Mouse (Mus musculus): Measurements from ENCODE around the gene Lrwd1. TPM values are rescaled to one million over a fixed set of nuclear protein-coding genes. Genes with fewer than 3 reads are reported as not detected.
A peak's percentile ranks its signal among the peaks of the same experiment; 100 is the strongest.
"Not testable (repeated sequence)": the region's sequence is repeated elsewhere in the genome, so short reads cannot be mapped to it uniquely, and the experiment has no call there.

Gene Lrwd1
- 10 to 100 TPM; 31.7 to 35.3 TPM for polyA plus RNA-seq (2017; shearing (Covaris generic))

DNA sequence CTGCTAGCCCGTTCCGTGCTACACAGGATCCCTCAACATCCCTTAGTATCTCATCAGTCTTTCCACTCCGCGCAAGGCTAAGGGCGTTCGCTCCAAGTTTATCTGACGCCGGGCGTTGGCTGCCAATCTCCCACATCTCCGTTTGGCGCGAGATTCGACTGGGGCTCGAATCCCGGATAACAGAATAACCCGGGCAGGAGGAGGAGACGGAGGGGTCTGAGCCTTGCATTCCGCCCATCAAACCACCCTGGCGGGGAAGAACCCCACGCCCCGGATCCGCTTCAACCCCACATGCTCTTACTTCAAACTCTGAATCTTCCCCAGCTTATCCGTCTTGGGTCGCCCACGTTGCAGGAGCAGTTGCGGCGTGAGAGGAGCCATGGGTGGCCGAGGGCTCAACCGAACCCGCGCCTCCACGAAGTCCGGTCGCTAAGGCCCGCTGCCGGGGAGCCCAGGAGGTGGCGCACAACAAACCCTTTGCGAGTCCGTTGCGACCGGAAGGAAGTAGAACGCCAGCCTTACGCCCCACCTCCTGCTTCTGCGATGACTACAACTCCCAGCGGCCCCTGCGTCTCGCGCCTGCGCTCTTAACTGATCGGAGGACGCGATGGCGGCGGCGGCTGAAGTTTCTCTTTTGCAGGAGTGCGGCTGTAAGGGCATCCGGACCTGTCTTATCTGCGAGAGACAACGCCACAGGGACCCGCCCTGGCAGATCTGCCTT, at the start of gene Lrwd1, which contains the start of gene Alkbh4:
Gene Lrwd1, minus strand, starts transcription at position 504 of the 721 bp plus-strand sequence.
Gene Alkbh4, plus strand, starts transcription at position 576 of the 721 bp plus-strand sequence.
- peak; percentile 93 for ATAC-seq

DNA sequence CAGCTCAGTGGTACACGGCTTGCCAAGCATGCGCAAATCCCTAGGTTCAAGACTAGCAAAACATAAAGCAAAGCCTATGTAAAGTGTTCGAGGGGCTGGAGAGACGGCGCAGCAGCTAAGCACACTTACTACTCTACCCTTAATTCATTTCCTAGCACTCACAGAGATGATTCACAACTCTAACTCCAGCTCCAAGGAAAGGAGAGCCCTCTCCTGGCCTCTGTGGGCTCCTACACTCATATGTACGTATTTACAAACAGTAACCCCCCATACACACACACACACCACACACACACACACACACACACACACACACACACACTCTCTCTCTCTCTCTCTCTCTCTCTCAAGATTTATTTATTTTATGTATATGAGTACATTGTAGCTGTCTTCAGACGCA, 47.9 kb upstream of the Lrwd1 start:
- ATAC-seq = no peak

DNA sequence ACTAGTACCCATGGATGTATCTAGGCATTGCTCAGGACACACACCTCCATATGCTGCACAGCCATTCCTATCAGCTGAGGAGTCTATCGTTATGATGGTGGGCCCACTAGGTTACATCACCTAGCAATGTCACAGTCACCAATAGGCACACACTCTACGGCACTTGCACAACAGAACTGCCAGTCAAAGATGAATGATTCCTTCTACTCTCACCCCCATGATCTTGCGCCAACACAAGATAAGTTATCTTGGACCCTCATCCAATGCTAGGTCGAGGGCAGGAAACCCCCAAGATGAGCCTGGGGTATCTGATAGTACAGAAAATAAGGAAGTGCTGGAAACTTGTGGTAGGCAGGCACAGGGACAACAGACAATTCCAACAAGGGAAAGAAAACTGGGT, 47.0 kb upstream of the Lrwd1 start:
- ATAC-seq = no peak

DNA sequence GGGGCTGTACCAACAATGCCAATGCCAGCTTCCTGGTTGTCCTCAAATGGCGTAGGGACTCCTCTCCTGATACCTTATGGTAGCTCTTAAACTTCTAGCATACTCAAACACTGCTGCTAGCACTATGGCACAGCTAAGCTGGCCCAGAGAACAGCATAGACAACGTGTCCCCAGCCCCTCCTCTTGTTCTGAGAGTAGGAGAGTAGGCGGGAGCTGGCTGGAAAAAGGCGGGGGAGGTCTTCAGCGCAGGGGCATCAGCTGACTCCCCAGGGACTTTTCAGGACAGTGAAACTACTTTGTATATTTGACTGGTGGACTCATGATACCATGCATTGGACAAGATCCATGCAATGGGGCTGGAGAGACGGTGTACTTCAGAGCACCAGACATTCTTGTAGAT, 46.2 kb upstream of the Lrwd1 start:
- no peak for ATAC-seq

DNA sequence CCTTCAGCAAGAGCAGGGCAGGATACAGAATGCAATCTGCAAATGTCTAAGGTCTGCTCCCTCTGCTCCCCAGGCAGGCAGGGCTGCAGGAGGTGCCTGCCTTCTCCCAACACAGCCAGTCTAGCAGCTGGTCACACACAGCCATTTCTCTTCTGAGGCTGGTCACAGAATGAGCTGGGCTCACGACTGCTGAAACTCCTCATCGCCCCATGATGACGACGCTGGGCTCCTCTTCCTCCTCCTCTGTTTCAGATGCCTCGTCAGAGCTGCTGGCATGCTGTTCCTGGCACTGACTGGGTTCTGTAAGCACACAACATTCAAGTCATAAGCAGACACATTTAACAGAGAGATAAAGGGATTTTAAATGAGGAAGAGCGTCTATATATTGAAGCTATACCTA, 45.3 kb upstream of the Lrwd1 start:
- ATAC-seq = no peak

DNA sequence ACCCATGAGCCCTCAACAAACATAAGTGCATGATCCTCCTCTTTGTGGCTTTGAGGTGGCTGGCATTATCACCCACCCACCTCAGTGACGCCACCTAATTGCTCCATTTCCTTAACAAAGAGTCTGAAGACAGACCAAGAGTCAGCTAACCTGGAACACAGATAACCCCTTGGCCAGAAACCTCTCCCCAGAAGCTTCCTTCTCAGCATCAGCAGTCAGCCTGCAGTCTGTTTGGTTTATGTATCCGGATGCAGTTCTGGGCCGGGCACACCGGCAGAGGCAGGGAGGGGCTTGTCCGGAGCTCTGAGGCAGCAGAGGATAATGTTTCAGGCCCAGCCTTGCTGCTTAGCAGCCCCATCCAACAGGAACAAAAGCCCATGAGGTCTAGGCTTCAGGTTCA, 43.7 kb upstream of the Lrwd1 start:
- no peak for ATAC-seq

DNA sequence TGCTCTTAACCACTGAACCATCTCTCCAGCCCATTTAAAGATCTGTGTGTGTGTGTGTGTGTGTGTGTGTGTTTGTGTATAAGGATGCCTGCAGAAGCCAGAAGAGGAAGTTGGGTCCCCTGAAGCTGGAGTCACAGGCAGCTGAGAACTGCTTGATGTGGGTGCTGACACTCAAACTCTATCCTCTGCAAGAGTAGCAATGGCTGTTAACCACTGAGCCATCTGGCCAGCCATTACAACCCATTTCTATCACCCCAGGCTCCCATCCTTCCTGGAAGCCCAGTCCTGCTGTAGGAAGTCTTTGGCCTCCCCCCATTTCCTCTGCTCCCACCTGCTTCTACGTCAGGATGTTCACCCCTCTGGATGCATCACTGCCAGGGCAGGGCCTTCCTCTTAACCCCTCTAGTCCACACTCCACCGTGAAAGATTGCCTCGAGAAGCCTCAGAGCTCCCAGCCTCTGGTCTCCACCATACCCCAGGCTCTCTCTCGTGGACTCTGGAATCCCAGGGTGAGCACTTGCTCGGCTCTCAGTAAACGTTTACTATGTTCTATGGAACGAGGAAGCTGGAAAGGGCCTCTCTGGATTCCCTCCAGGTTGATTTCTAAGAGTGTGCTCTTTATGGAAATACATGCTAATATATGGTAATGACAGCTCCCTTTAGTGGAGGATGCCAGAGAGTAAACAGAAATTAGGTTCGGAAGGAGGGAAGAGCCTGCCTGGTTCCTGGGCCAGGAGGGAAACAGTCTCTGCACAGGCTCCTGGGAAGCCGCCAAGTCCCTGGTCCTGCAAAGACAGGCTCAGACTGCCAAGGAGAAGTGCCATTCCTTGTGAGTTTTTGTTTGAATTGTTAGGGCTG, 38.0 kb upstream of the Lrwd1 start:
- ATAC-seq = no peak

DNA sequence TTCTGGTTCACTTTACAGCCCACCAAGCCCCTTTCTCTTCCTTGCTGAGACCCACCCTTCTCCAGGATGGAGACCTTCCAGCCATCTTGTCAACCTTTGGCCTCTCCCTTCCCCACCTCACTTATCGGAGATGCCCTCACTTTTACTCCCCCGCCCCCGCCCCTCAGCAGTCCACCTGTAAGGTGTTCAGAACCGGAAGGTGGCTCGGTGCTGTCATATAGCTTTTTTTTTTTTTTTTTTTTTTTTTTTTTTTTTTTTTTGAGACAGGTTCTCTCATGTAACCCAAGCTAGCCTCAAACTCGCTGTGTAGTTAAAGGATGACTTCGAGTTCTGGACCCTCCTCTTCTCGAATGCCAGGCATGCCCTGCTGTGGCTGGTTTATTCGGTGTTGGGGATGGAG, 37.1 kb upstream of the Lrwd1 start:
- no peak for ATAC-seq

DNA sequence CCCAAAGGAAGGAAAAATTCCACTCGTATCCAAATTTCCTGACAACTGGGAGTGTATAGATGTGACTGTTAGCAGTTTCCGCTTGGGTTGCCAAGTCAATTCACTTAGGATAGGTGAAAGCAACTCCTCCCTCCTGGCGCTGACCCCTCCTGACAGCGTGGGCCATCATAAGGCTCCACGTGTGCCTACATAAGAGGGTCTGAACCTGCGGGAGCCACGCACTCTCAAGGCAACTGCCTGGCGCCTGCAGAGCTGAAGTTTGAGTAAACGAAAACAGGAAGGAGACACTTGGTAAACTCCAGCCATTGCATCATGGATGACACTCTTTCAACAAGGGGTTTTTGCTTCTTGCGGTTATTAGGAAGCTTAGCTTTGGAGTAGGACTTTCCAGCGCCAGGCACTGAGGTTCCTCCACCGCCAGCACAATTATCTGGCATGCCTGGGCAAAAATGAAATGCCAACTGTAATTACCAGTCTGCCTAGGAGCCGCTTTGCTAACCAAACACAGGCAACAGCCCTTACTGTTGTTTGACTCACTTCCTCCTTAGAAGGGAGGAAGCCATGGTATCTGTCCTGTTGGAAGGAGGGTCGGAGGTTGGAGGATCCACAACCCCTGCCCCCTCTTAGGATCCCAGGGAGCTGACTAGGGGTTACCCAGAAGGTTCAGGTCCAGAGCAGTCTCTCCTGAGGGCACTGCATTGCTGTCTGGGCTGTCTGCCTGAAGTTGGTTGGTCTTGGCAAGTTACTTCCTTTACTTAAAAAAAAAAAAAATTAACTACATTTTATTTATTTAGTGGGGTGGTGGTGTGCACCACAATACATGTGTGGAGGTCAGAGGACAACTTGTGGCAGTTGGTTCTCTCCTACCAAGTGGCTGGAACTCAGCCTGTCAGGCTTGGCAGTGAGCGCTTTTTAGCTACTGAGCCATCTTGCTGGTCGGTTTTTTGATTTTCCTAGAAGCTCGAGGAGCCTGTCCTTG, 35.8 kb upstream of the Lrwd1 start:
- peak; percentile 46 for ATAC-seq

DNA sequence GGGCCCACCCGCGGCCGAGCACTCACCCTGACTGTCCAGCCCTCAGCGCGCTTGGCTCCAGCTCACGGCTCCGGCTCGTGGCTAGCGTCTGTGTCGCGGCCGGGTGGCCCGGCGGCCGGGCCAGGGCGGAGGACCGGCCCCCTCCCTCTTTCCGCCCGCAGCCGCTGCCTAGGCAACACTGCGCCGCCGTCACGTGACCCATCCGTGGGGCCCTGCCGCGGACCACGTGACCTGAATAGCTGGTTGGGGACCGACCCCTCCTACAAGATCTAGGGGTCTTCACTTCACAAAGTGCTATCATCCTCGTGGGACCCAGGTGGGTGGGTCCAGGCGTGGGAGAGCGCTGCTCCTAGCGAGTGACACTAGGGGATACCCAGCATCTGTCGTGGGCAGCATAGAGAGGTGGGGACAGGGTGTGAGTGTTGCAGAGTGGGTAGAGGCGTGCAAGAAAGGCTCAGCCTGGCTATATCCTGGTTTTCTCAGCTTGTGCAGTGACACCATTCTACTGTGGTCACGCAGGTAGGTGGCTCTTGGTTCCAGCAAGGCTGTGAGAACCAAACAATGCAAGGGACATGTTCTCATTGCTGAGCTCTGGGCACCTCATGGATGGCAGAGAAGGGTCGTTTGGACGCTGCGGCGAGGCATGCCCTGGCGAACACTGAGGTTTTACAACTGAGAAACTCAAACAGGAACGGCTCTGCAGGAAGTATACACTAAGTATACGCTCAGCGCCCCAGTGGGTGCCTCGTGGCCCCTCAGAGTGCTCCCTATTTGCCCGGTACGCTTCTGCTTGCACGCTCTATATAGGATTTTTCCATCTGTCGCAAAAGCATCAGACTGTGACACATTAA, 34.9 kb upstream of the Lrwd1 start, which contains the start of gene Orai2:
Gene Orai2, minus strand, starts transcription at position 202 of the 851 bp plus-strand sequence.
- ATAC-seq = peak; percentile 68

DNA sequence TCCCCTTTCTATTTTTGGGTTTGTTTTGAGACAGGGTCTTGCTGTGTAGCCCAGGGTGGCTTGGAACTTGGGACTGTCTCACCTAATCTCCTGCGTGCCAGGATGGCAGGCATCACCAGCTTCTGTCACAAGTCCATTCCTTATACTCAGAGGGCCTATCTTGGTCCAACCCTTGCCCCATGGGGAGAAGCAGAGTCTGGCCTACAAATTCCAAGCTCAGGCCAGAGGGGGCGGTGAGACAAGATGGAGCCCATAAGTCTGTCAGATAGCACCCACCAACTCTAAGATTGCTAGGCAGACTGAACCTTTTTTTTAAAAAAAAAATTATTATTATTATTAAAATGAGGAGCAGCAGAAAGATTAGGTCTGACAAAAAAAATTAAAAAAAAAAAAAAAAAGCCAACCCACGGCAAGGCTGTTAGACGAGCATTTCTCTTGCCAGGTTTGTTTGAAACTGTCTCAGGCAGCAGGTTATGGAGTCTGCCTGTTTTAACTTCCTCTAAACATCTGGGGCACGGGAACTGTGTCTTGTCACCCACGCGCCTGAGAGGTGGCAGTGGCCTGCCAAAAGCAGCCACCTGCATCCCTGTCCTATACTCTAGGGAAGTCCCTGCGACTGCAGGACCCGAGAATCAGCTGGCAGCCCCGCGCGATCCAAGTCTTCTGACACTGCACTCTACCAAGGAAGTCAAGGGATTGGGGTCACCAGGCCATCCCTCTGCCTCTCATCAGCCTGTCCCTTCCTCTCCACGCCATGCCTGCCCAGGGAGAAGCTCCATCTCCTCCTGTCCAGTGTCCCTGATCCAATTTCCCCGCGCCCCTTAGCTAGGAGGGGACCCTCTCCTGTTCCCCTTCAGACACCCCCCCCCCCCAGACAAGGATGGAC, 34.0 kb upstream of the Lrwd1 start:
- peak; percentile 34 for ATAC-seq

DNA sequence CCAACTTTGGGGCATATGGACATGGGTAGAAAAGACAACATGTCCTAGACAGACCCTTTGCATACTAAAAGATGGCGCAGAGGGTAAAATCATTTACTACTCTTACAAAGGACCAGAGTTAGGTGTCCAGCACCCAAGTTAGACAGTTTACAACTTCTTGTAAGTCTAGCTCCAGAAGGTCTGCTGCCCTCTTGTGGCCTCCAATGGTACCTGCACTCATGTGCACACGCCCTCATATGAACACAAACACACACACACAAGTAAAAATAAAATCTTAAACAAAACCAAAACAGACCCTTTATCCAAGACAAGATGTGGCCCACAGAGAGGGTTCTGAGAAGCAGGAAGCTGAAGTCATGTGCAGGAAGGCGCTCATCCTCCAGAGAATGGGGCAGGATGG, 32.2 kb upstream of the Lrwd1 start:
- no peak for ATAC-seq

DNA sequence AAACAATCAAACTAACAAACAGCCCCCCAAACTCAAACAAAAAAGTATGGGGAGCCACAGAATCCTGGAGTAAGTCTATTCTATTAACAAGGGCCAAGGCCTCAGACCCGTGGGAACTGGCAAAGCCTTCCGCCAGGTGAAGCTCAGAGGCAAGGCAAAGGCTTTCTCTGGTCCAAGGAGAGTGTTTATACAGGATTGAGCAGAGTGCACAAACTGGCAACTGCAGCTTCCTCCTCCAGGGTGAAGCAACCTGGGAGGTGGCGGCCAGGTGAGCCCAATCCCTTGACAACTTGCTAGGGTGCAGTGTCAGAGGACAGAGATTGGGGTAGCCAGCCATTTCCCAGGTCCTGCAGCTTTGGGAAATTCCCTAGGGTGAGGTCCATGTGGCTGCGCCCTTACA, 31.4 kb upstream of the Lrwd1 start:
- no peak for ATAC-seq

DNA sequence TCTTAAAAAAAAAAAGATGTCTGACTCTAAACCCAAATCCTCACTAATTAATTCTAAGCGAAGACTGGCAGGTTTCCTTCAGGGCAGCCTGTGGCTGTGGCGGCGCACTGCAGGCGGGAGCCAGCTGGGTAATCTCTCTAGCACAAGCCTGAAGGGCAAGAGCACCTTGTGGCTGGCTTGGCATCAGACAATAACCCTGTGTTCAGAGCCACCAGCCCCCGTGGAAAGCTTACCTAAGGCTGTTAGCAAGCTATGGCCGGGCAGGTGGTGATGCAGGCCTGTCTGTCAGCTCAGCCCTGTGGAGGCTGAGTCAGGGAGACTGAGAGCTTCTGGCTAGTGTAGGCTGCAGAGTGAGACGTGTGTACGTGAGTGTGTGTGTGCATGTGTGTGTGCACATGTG, 29.4 kb upstream of the Lrwd1 start:
- ATAC-seq = no peak

DNA sequence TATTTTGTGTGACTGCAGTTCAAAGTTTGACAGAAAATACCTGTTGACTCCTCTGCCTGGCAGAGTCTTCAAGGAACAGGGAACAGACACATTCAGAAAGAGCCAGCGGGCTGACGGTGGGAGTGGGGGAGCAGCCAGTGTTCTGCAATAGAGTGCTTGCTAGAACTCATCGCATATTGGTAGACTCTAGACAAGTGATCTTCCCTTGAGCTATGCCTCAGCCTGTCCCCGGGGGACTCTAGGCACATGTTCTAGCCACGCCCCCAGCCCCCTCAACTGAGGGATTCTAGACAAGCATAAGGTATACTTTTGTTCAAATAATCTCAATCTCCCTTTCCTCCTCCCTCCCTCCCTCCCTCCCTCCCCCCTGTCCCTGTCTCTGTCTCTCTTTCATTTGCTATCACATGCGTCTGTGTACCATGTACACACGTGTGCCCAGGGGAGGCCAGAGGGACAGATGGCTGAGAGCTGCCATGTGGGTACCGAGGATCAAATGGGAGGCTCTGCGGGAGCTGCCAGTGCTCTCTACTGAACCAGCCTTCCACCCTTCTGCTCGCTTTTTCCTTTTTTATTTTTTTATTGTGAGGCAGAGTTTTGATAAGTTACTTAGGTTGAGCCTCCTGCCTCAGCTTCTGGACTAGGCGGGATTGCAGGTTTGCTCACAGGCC, 28.1 kb upstream of the Lrwd1 start:
- ATAC-seq = no peak

DNA sequence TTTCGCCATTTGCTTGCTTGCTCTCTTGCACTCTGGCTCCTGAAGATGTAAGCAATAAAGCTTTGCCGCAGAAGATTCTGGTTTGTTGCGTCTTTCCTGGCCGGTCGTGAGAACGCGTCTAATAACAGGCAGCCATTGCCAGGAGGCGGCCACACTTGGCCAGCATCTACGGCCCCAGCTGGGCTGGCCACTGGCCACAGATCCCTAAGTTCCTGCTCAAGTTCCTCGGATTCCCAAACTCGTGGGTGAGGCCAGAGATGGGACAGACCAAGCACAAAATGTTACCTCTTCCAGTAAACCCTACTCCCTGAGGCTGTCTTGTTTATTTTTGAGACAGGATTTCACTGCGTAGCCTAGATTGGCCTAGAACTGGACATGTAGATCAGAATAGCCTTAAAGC, 24.2 kb upstream of the Lrwd1 start:
- ATAC-seq = not testable (repeated sequence)

DNA sequence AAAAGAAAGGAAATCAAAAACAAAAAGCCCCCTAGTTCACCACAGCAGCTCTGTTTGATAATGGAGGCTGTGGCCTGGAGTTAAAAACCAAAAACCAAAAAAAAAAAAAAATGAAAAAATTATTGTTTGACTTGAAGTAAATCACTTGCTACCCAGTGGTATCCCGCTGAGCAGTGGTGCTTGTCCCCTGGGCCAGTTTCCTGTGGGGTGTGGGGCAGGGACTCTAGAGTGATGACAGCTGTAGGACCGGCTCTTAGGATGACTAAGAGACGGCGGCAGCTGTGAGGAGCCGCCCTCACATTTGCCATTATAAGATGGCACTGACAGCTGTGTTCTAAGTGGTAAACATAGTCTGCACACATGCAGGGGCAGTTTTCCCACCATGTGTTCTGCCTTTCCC, 19.5 kb upstream of the Lrwd1 start:
- no peak for ATAC-seq

DNA sequence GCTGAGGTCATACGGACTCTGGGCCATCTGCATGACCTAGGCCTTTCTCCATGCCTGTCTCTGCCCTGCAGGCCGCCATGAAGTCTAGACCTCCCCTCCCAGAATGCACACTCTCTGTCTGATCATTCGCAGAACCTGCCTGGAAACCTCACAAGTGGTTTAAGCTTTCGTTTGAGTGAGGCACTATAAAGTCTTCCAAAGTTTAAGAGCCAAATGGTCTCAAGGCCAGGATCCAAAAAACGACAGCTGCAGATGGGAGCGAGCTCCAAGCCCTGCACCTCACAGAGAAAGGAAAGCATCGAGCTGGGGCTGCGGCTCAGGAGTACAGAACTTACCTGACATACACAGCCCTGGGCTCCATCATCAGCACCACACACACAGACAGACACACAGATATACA, 16.5 kb upstream of the Lrwd1 start:
- no peak for ATAC-seq

DNA sequence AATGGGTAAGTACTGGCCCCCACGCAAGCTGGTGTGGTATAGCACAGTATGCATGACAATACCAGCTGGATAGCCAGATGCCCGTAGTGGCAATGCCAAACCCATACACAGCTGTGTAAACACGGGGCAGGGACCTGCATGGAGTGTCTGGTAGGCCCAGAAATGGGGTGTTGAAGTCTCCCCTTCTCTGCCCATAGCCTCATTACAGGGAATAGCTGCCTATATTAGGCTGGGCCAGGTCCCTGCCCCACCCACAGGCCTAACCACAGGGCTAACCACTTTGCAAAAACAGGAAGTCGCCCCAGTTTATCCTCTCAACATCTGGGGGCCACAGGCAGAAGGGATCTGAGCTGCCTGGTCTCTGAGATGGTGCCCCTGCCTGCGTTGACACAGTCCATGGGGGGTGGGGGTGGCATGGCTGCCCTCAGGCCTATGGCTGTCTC, 13.3 kb upstream of the Lrwd1 start:
- peak; percentile 72 for ATAC-seq

DNA sequence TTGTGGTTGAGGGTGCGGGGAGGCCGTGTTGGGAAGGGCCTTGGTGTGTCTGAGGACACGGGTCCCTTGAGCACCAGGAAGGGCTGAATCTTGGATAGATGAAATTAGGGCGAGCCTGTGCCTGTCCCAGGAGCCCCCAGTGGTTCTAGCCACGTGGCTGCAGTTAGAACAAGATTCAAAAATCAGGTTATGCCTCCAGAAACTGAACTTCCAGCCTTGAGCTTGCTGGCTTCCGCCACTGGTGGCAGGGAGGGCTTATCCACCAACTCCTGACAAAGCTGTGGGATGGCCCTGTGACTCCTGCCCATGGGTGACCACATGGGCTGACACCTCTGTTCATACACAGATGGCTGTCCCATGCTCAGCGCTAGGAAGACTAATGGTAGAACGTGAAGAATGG, 11.8 kb upstream of the Lrwd1 start:
- no peak for ATAC-seq
